Mouse (Mus musculus): Measurements from ENCODE around the gene Iars2. TPM values are rescaled to one million over a fixed set of nuclear protein-coding genes. Genes with fewer than 3 reads are reported as not detected.
"Not testable (repeated sequence)": the region's sequence is repeated elsewhere in the genome, so short reads cannot be mapped to it uniquely, and the experiment has no call there.

The Iars2 gene
- polyA plus RNA-seq, 1 experiment from 2014 or later, result 52.7 TPM

- Histone ChIP-seq H3K9ac (ENCODE audit: low read length) (peak overlapping the region; percentile 93), H3K4me1 (replicated peaks; ENCODE audit: control insufficient read depth, insufficient read depth, low read length) (peaks cover 15% of the 10 kb centered on the region), H3K4me2 (ENCODE audit: low read length) (peak overlapping the region; percentile 77), H3K36me3 (ENCODE audit: control insufficient read depth, insufficient read depth, low read length) (peaks cover 45% of the 10 kb centered on the region), H3K4me3 (ENCODE audit: low read depth, low read length) (peak overlapping the region; percentile 98)
- not testable (repeated sequence) for H3K27me3 ChIP-seq (replicated peaks; ENCODE audit: control insufficient read depth, insufficient read depth, low read length); H3K9me3 ChIP-seq (ENCODE audit: control insufficient read depth, low read length); H3K27ac ChIP-seq (ENCODE audit: low read depth); ATAC-seq (replicated peaks; ENCODE audit: low FRiP score, low TSS enrichment, low read depth); DNase-seq (ENCODE audit: low spot score)
- 62% methylated on average over 3 of the region's 3 CpGs for WGBS
Measured at GRCm38 (mm10) chr1:185327754-185328345, 1.3 kb downstream of the Iars2 start.

GRCm38 (mm10) chr1:185315846-185316568 lies 13.2 kb downstream of the Iars2 start:
- no peaks in the 10 kb centered on the region for H3K27me3 ChIP-seq (replicated peaks; ENCODE audit: control insufficient read depth, insufficient read depth, low read length)
- H3K9ac ChIP-seq (ENCODE audit: low read length), result no peak overlapping the region
- no peak overlapping the region for H3K4me2 ChIP-seq (ENCODE audit: low read length)
- no peak for DNase-seq (ENCODE audit: low spot score)
- no peaks in the 10 kb centered on the region for H3K9me3 ChIP-seq (ENCODE audit: control insufficient read depth, low read length)
- no peak overlapping the region for H3K4me3 ChIP-seq (ENCODE audit: low read depth, low read length)
- no peak for ATAC-seq (replicated peaks; ENCODE audit: low FRiP score, low TSS enrichment, low read depth)
- H3K4me1 ChIP-seq (replicated peaks; ENCODE audit: control insufficient read depth, insufficient read depth, low read length), result no peaks in the 10 kb centered on the region
- no peak overlapping the region for H3K27ac ChIP-seq (ENCODE audit: low read depth)
- WGBS, result 91% methylated on average over 16 of the region's 16 CpGs
- peaks cover 79% of the 10 kb centered on the region for H3K36me3 ChIP-seq (ENCODE audit: control insufficient read depth, insufficient read depth, low read length)

GRCm38 (mm10) chr1:185314546-185314945 lies 14.7 kb downstream of the Iars2 start:
- H3K27ac ChIP-seq (ENCODE audit: low read depth), result no peak overlapping the region
- H3K4me1 ChIP-seq (replicated peaks; ENCODE audit: control insufficient read depth, insufficient read depth, low read length), result no peaks in the 10 kb centered on the region
- H3K9ac ChIP-seq (ENCODE audit: low read length), result no peak overlapping the region
- no peak overlapping the region for H3K4me3 ChIP-seq (ENCODE audit: low read depth, low read length)
- H3K27me3 ChIP-seq (replicated peaks; ENCODE audit: control insufficient read depth, insufficient read depth, low read length), result no peaks in the 10 kb centered on the region
- H3K4me2 ChIP-seq (ENCODE audit: low read length), result no peak overlapping the region
- no peaks in the 10 kb centered on the region for H3K9me3 ChIP-seq (ENCODE audit: control insufficient read depth, low read length)
- WGBS, result 92% methylated on average over 4 of the region's 4 CpGs
- no peak for DNase-seq (ENCODE audit: low spot score)
- ATAC-seq (replicated peaks; ENCODE audit: low FRiP score, low TSS enrichment, low read depth), result no peak
- peaks cover 68% of the 10 kb centered on the region for H3K36me3 ChIP-seq (ENCODE audit: control insufficient read depth, insufficient read depth, low read length)

- peak; percentile 61; the same call in 1 of the 2 replicates for ATAC-seq (replicated peaks; ENCODE audit: low FRiP score, low TSS enrichment, low read depth)
- H3K36me3 ChIP-seq (ENCODE audit: control insufficient read depth, insufficient read depth, low read length), result peaks cover 56% of the 10 kb centered on the region
Measured at GRCm38 (mm10) chr1:185311949-185312348, 17.2 kb downstream of the Iars2 start.

GRCm38 (mm10) chr1:185308908-185309307 lies 20.3 kb downstream of the Iars2 start:
- DNase-seq (ENCODE audit: low spot score) (no peak), ATAC-seq (replicated peaks; ENCODE audit: low FRiP score, low TSS enrichment, low read depth) (peak; percentile 74)
- Histone ChIP-seq H3K27ac (ENCODE audit: low read depth) (peak overlapping the region; percentile 54; the same call in 1 of the 2 replicates), H3K9ac (ENCODE audit: low read length) (no peak overlapping the region), H3K9me3 (ENCODE audit: control insufficient read depth, low read length) (no peaks in the 10 kb centered on the region), H3K4me3 (ENCODE audit: low read depth, low read length) (no peak overlapping the region), H3K27me3 (replicated peaks; ENCODE audit: control insufficient read depth, insufficient read depth, low read length) (no peaks in the 10 kb centered on the region), H3K4me1 (replicated peaks; ENCODE audit: control insufficient read depth, insufficient read depth, low read length) (no peaks in the 10 kb centered on the region), H3K36me3 (ENCODE audit: control insufficient read depth, insufficient read depth, low read length) (peaks cover 33% of the 10 kb centered on the region), H3K4me2 (ENCODE audit: low read length) (peak overlapping the region; percentile 22)
- WGBS, result 56% methylated on average over 4 of the region's 4 CpGs

More at GRCm38 (mm10) chr1:185311949-185312348, 17.2 kb downstream of the Iars2 start:
- H3K4me1 ChIP-seq (replicated peaks; ENCODE audit: control insufficient read depth, insufficient read depth, low read length), result no peaks in the 10 kb centered on the region
- H3K27me3 ChIP-seq (replicated peaks; ENCODE audit: control insufficient read depth, insufficient read depth, low read length), result no peaks in the 10 kb centered on the region
- no peak overlapping the region for H3K4me3 ChIP-seq (ENCODE audit: low read depth, low read length)
- H3K4me2 ChIP-seq (ENCODE audit: low read length), result peak overlapping the region; percentile 2; the same call in 1 of the 2 replicates
- no peak overlapping the region for H3K27ac ChIP-seq (ENCODE audit: low read depth)
- no peak overlapping the region for H3K9ac ChIP-seq (ENCODE audit: low read length)
- 73% methylated on average over 9 of the region's 9 CpGs for WGBS
- H3K9me3 ChIP-seq (ENCODE audit: control insufficient read depth, low read length), result no peaks in the 10 kb centered on the region
- DNase-seq (ENCODE audit: low spot score), result no peak

GRCm38 (mm10) chr1:185308334-185308733 lies 20.9 kb downstream of the Iars2 start:
- Histone ChIP-seq H3K4me3 (ENCODE audit: low read depth, low read length) (no peak overlapping the region), H3K27ac (ENCODE audit: low read depth) (0 out of 2 replicates have a peak overlapping the region, but pooled peaks have one; percentile 54), H3K4me2 (ENCODE audit: low read length) (peak overlapping the region; percentile 22), H3K27me3 (replicated peaks; ENCODE audit: control insufficient read depth, insufficient read depth, low read length) (no peaks in the 10 kb centered on the region), H3K4me1 (replicated peaks; ENCODE audit: control insufficient read depth, insufficient read depth, low read length) (no peaks in the 10 kb centered on the region), H3K9me3 (ENCODE audit: control insufficient read depth, low read length) (no peaks in the 10 kb centered on the region), H3K9ac (ENCODE audit: low read length) (no peak overlapping the region), H3K36me3 (ENCODE audit: control insufficient read depth, insufficient read depth, low read length) (peaks cover 27% of the 10 kb centered on the region)
- no peak for DNase-seq (ENCODE audit: low spot score)
- ATAC-seq (replicated peaks; ENCODE audit: low FRiP score, low TSS enrichment, low read depth), result peak; percentile 59; the same call in 1 of the 2 replicates
- 78% methylated on average over 2 of the region's 2 CpGs for WGBS

GRCm38 (mm10) chr1:185307645-185308044 lies 21.6 kb downstream of the Iars2 start:
- H3K27me3 ChIP-seq (replicated peaks; ENCODE audit: control insufficient read depth, insufficient read depth, low read length), result no peaks in the 10 kb centered on the region
- H3K36me3 ChIP-seq (ENCODE audit: control insufficient read depth, insufficient read depth, low read length), result peaks cover 29% of the 10 kb centered on the region
- H3K4me1 ChIP-seq (replicated peaks; ENCODE audit: control insufficient read depth, insufficient read depth, low read length), result no peaks in the 10 kb centered on the region
- no peak overlapping the region for H3K4me2 ChIP-seq (ENCODE audit: low read length)
- ATAC-seq (replicated peaks; ENCODE audit: low FRiP score, low TSS enrichment, low read depth) (no peak), DNase-seq (ENCODE audit: low spot score) (no peak)
- H3K4me3 ChIP-seq (ENCODE audit: low read depth, low read length), result no peak overlapping the region
- 82% methylated on average over 7 of the region's 7 CpGs for WGBS
- no peak overlapping the region for H3K9ac ChIP-seq (ENCODE audit: low read length)
- no peaks in the 10 kb centered on the region for H3K9me3 ChIP-seq (ENCODE audit: control insufficient read depth, low read length)
- no peak overlapping the region for H3K27ac ChIP-seq (ENCODE audit: low read depth)

- 94% methylated on average over 12 of the region's 12 CpGs for WGBS
- Histone ChIP-seq H3K9me3 (ENCODE audit: control insufficient read depth, low read length) (no peaks in the 10 kb centered on the region), H3K36me3 (ENCODE audit: control insufficient read depth, insufficient read depth, low read length) (peaks cover 32% of the 10 kb centered on the region), H3K27me3 (replicated peaks; ENCODE audit: control insufficient read depth, insufficient read depth, low read length) (no peaks in the 10 kb centered on the region), H3K27ac (ENCODE audit: low read depth) (no peak overlapping the region), H3K4me1 (replicated peaks; ENCODE audit: control insufficient read depth, insufficient read depth, low read length) (no peaks in the 10 kb centered on the region), H3K4me3 (ENCODE audit: low read depth, low read length) (no peak overlapping the region), H3K9ac (ENCODE audit: low read length) (no peak overlapping the region), H3K4me2 (ENCODE audit: low read length) (no peak overlapping the region)
- no peak for ATAC-seq (replicated peaks; ENCODE audit: low FRiP score, low TSS enrichment, low read depth)
- no peak for DNase-seq (ENCODE audit: low spot score)
Measured at GRCm38 (mm10) chr1:185306836-185307235, 22.4 kb downstream of the Iars2 start.

Measured in intestine, embryonic 14.5 days (tissue).